Mouse (Mus musculus): ENCODE data around the gene Tent2.

DNA sequence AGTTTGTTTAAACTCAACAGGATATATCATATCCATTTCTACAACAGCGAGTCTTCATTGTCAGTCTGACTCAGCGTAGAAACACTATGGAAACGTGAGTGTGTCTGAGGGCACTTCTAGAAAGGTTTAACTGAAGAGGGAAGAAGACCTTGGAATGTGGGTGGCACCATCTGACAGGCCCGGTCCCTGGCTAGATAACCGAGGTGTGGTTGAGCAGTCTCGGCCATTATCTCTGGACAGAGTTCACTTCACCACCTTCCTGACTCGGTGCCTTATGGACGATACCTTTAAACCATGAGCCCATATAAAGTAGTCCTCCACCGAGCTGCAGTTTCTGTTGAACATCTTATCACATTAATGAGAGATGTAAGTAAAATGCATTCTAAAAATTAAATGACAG lies 46.9 kb upstream of the Tent2 start:
- TF ChIP-seq CTCF (IDR thresholded peaks at IDR 0.05; ENCODE audit: extremely low read depth, insufficient read length, insufficient replicate concordance, low read depth, low read length) (no peak), POLR2A (IDR thresholded peaks at IDR 0.05; ENCODE audit: low read depth, low read length) (no peak)
